Mouse (Mus musculus) kidney, adult 8-10 months (tissue): ENCODE data around the gene Atp6v1d.

Experiments
- DNase-seq, 2 experiments: peaks; one replicate each; pipeline ENCODE4 v3.0.0; 2022

Gene Atp6v1d

GRCm38 (mm10) chr12:78790791-78791190, 70.6 kb downstream of the Atp6v1d start:
- DNase-seq = no peak
